Mouse (Mus musculus) lung, embryonic 14.5 days (tissue): Measurements from ENCODE around the gene Nedd9. TPM values are rescaled to one million over a fixed set of nuclear protein-coding genes. Genes with fewer than 3 reads are reported as not detected.

ENCODE experiments used
- ATAC-seq: fragments of 200-750 bp; cut with Nextera tagmentation; 2 replicates; pipeline ENCODE4 v1.8.0; 2017; ENCODE audit warnings: mild to moderate bottlenecking, moderate TSS enrichment, moderate library complexity; ENCODE audit not compliant: insufficient read depth
- DNase-seq: peaks from one replicate; pipeline ENCODE4 v3.0.0-alpha.2; 2015
- H3K27ac ChIP-seq: fragments of 300-500 bp; sonication (generic); 2 replicates; pipeline ENCODE4 v1.5.1; 2014; ENCODE audit warnings: low read depth, mild to moderate bottlenecking, moderate library complexity
- H3K27me3 ChIP-seq: fragments of 300-500 bp; sonication (generic); 2 replicates; pipeline ENCODE4 v1.6.1; 2014; ENCODE audit warnings: low read length, control low read depth; ENCODE audit not compliant: insufficient read depth
- H3K36me3 ChIP-seq: fragments of 300-500 bp; sonication (generic); 2 replicates; pipeline ENCODE4 v1.6.1; 2014; ENCODE audit warnings: control low read depth; ENCODE audit not compliant: insufficient read depth
- H3K4me1 ChIP-seq: fragments of 300-500 bp; sonication (generic); 2 replicates; pipeline ENCODE4 v1.6.1; 2014; ENCODE audit warnings: antibody characterized with exemption, control low read depth; ENCODE audit not compliant: insufficient read depth
- H3K4me2 ChIP-seq: fragments of 300-500 bp; sonication (generic); 2 replicates; pipeline ENCODE4 v1.6.1; 2014; ENCODE audit warnings: mild to moderate bottlenecking
- H3K4me3 ChIP-seq: fragments of 300-500 bp; sonication (generic); 2 replicates; pipeline ENCODE4 v1.5.1; 2014; ENCODE audit warnings: low read depth, low read length
- H3K9ac ChIP-seq: fragments of 300-500 bp; sonication (generic); 2 replicates; pipeline ENCODE4 v1.6.1; 2014
- H3K9me3 ChIP-seq: fragments of 300-500 bp; sonication (generic); 2 replicates; pipeline ENCODE4 v1.6.1; 2016; ENCODE audit warnings: low read depth, low read length, control low read depth
- CTCF ChIP-seq: IDR thresholded peaks from 2 replicates; pipeline ENCODE4 v1.5.1; 2016; ENCODE audit warnings: antibody characterized with exemption, low read depth
- WGBS: fragments of 180-500 bp; shearing (Covaris S2); extraction: QIAGEN DNeasy Blood & Tissue Kit; methylation state at CpG from one replicate; pipeline ENCODE4 v1.1.7; 2014; 5-methylcytosine and 5-hydroxymethylcytosine counted together
- polyA plus RNA-seq: library from polyadenylated mRNA; unstranded; fragments of >200 nt; fragmentation: Nextera tagmentation; extraction: Ambion mirVana; gene quantifications from 2 replicates; pipeline ENCODE4 v1.2.1, GENCODE M21; 2014

The Nedd9 gene
- polyA plus RNA-seq, 1 experiment from 2014 or later: 89.4 TPM

DNA sequence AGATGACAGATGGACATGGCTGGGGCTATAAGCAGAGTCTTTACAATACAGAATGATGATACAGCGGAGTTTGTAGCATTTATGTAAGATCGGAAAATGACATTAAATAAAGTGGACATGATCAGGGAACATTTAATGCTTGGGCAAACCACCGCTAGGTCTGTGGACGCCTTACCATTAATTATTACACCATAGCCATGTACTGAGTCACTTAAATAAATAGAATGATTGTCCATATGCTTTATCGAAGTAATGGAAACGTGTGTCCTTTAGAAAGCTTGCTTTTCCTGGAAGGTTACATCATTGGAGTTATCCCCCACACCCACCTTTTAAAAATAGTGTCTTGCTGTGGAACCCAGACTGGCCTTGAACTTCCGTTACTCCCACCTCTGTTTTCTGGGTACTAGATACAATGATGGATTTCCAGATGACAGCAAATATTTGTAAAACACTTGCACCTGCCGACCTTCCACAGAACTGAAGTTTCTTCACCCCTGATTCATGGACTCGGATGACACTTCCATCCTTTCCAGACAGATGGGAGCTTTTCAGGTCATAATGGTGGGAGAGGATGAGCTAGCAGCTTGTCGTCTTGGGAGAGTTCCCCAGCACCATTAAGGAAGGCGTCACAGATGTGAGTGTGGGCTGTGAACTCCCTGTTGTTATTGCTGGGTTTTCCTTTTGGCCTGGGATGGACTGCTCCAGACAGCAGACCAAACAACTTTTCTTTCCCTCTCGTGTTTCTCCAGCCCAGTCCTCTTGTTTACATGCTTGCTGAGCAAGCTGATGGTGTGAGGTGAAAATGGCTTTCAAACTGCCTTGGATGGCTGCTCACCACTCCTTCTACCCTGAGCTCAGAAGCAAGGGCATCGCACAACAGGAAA is 76.7 kb downstream of the Nedd9 start:
- peak; percentile 47 for DNase-seq
- ATAC-seq: peak; percentile 60
- Histone ChIP-seq H3K4me3 (no peak overlapping the region), H3K9ac (no peak overlapping the region), H3K36me3 (no peaks in the 10 kb centered on the region), H3K9me3 (no peaks in the 10 kb centered on the region), H3K27me3 (no peaks in the 10 kb centered on the region), H3K4me1 (peaks cover 5% of the 10 kb centered on the region; the same call in 1 of the 2 replicates), H3K27ac (no peak overlapping the region; the same call in 1 of the 2 replicates), H3K4me2 (no peak overlapping the region)
- WGBS: 46% methylated on average over 13 of the region's 13 CpGs
- no peak for TF ChIP-seq CTCF

- no peak overlapping the region for H3K9ac ChIP-seq
- H3K27ac ChIP-seq: no peak overlapping the region
- TF ChIP-seq CTCF: no peak
- H3K4me3 ChIP-seq: no peak overlapping the region
- no peaks in the 10 kb centered on the region for H3K9me3 ChIP-seq
- DNase-seq (no peak), ATAC-seq (no peak)
- no peak overlapping the region for H3K4me2 ChIP-seq
- 80% methylated on average over 3 of the region's 3 CpGs for WGBS
- peaks cover 5% of the 10 kb centered on the region; the same call in 1 of the 2 replicates for H3K4me1 ChIP-seq
- no peaks in the 10 kb centered on the region for H3K27me3 ChIP-seq
- H3K36me3 ChIP-seq: no peaks in the 10 kb centered on the region
These were observed 77.9 kb downstream of the Nedd9 start for GRCm38 (mm10) chr13:41409291-41409690.

GRCm38 (mm10) chr13:41408374-41408952 is 78.7 kb downstream of the Nedd9 start:
- ATAC-seq (no peak), DNase-seq (no peak)
- H3K9ac ChIP-seq: no peak overlapping the region
- H3K4me3 ChIP-seq: no peak overlapping the region
- no peaks in the 10 kb centered on the region for H3K9me3 ChIP-seq
- H3K27me3 ChIP-seq: no peaks in the 10 kb centered on the region
- WGBS: 77% methylated on average over 10 of the region's 10 CpGs
- TF ChIP-seq CTCF: no peak
- H3K36me3 ChIP-seq: no peaks in the 10 kb centered on the region
- peaks cover 5% of the 10 kb centered on the region; the same call in 1 of the 2 replicates for H3K4me1 ChIP-seq
- H3K27ac ChIP-seq: no peak overlapping the region
- H3K4me2 ChIP-seq: no peak overlapping the region

- 0 out of 2 replicates have a peak, but pooled peaks cover 3% of the 10 kb centered on the region for H3K4me1 ChIP-seq
- no peak overlapping the region for H3K9ac ChIP-seq
- H3K36me3 ChIP-seq: no peaks in the 10 kb centered on the region
- no peak for TF ChIP-seq CTCF
- ATAC-seq: no peak
- no peak overlapping the region for H3K27ac ChIP-seq
- no peak overlapping the region for H3K4me3 ChIP-seq
- no peak overlapping the region for H3K4me2 ChIP-seq
- H3K9me3 ChIP-seq: no peaks in the 10 kb centered on the region
- no peaks in the 10 kb centered on the region for H3K27me3 ChIP-seq
- no peak for DNase-seq
- 92% methylated on average over 5 of the region's 5 CpGs for WGBS
These were observed 82.2 kb downstream of the Nedd9 start for GRCm38 (mm10) chr13:41405009-41405408.

GRCm38 (mm10) chr13:41403838-41404237 is 83.3 kb downstream of the Nedd9 start:
- ATAC-seq (peak; percentile 86), DNase-seq (peak; percentile 61)
- no peak for TF ChIP-seq CTCF
- no peak overlapping the region for H3K27ac ChIP-seq
- no peaks in the 10 kb centered on the region for H3K9me3 ChIP-seq
- H3K4me3 ChIP-seq: no peak overlapping the region
- 0 out of 2 replicates have a peak, but pooled peaks cover 3% of the 10 kb centered on the region for H3K4me1 ChIP-seq
- H3K9ac ChIP-seq: no peak overlapping the region
- H3K27me3 ChIP-seq: no peaks in the 10 kb centered on the region
- WGBS: 61% methylated on average over 6 of the region's 6 CpGs
- H3K4me2 ChIP-seq: no peak overlapping the region
- H3K36me3 ChIP-seq: no peaks in the 10 kb centered on the region

- ATAC-seq (no peak), DNase-seq (no peak)
- Histone ChIP-seq H3K27me3 (no peaks in the 10 kb centered on the region), H3K36me3 (no peaks in the 10 kb centered on the region), H3K27ac (peak overlapping the region; percentile 40; the same call in 1 of the 2 replicates), H3K9me3 (no peaks in the 10 kb centered on the region), H3K4me1 (0 out of 2 replicates have a peak, but pooled peaks cover 3% of the 10 kb centered on the region), H3K4me3 (no peak overlapping the region), H3K9ac (no peak overlapping the region), H3K4me2 (no peak overlapping the region)
- 42% methylated on average over 6 of the region's 6 CpGs for WGBS
- no peak for TF ChIP-seq CTCF
These were observed 84.6 kb downstream of the Nedd9 start for GRCm38 (mm10) chr13:41402441-41403003.

DNA sequence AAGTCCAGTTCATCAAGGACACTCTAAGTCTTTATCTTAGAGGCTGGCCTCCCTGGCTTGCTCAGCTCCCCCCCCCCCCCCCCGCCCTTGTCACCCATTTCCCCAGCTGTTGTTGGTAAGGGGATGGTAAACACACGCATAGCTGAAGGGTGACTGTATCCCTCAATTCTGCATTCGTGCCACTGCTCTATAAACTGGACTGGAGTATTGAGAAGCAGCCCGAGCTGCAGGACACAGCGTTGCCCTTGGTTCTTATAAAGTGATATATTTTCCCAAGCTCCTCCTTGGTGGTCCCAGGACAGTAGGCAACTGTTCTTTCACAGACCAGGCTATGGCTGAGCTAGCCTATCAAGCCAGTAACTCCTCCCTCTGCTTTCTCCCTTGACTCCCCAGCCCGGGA is 85.4 kb downstream of the Nedd9 start:
- Histone ChIP-seq H3K27ac (no peak overlapping the region), H3K4me3 (no peak overlapping the region), H3K9me3 (no peaks in the 10 kb centered on the region), H3K4me2 (no peak overlapping the region), H3K36me3 (no peaks in the 10 kb centered on the region), H3K9ac (no peak overlapping the region), H3K4me1 (0 out of 2 replicates have a peak, but pooled peaks cover 3% of the 10 kb centered on the region), H3K27me3 (no peaks in the 10 kb centered on the region)
- peak; percentile 35; the same call in 1 of the 2 replicates for ATAC-seq
- DNase-seq: no peak
- no peak for TF ChIP-seq CTCF
- 47% methylated on average over 5 of the region's 6 CpGs for WGBS
